Mouse (Mus musculus): ENCODE measurements around the gene 1700003E16Rik. TPM values are rescaled to one million over a fixed set of nuclear protein-coding genes. Genes with fewer than 3 reads are reported as not detected.

The 1700003E16Rik gene
- total RNA-seq (2021), result 10 to 100 TPM; 33.9 to 35.7 TPM
- long read RNA-seq, experiment 1, transcript 1700003E16Rik-202 (2 exons, 2,070 nt), result major isoform, 25 of 57 reads
- long read RNA-seq, experiment 1, transcript 1700003E16Rik-201 (4 exons, 2,020 nt), result minor isoform, 7 of 57 reads
- long read RNA-seq, experiment 1, partial matches to known transcripts, result 7 of 57 reads
- long read RNA-seq, experiment 1, other reads (novel, unspliced or antisense), result 18 of 57 reads
- long read RNA-seq, experiment 2, transcript 1700003E16Rik-202 (2 exons, 2,070 nt), result major isoform, 18 of 30 reads
- long read RNA-seq, experiment 2, partial matches to known transcripts, result 5 of 30 reads
- long read RNA-seq, experiment 2, other reads (novel, unspliced or antisense), result 5 of 30 reads

- peak; percentile 74 to 83 for DNase-seq (ENCODE audit: low spot score in 2 of 2)
Measured at GRCm38 (mm10) chr6:83156259-83156684, at the start of gene 1700003E16Rik, which contains the start of gene Wdr54. TSS of gene 1700003E16Rik (plus strand) at chr6:83156404. TSS of gene Wdr54 (minus strand) at chr6:83156397.

DNA sequence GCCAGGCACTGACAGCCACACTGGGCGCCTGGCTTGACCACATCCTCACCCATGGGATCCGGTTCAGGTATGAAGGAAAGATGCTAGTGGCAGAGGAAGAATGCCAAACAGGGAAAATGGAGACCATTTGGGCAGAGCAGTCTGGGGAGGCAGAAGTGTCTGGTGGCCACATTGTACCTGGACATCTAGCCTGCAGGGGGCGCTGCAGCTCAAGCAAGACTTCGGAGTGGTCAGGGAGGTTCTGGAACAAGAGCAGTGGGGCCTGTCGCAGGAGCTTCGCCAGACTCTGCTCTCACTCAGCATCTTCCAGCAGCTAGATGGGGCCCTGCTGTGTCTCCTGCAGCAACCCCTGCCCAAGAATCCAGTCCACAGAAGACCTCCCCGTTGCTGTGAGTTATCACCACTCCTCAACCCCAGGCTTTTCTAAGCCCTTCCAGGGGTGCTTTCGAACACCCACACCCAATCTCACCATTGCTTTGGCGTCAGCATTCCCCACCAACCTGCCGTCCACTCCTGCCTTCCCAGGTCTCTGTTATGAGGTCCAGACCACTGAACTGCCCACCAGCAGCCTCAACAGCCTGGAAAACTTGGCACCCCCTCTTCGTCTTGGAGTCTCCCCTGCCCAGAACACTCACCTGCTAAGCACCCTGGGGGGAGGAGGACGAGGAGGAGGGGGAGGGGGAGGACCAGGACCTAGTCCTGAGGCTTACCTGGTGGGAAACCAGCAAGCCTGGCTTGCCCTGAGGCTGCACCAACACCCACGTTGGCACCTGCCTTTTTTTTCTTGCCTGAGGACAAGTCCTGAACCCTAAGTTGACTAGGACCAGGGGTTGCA is 48.4 kb upstream of the 1700003E16Rik start:
- peak; percentile 72 to 77 for DNase-seq (ENCODE audit: low spot score in 2 of 2)

DNA sequence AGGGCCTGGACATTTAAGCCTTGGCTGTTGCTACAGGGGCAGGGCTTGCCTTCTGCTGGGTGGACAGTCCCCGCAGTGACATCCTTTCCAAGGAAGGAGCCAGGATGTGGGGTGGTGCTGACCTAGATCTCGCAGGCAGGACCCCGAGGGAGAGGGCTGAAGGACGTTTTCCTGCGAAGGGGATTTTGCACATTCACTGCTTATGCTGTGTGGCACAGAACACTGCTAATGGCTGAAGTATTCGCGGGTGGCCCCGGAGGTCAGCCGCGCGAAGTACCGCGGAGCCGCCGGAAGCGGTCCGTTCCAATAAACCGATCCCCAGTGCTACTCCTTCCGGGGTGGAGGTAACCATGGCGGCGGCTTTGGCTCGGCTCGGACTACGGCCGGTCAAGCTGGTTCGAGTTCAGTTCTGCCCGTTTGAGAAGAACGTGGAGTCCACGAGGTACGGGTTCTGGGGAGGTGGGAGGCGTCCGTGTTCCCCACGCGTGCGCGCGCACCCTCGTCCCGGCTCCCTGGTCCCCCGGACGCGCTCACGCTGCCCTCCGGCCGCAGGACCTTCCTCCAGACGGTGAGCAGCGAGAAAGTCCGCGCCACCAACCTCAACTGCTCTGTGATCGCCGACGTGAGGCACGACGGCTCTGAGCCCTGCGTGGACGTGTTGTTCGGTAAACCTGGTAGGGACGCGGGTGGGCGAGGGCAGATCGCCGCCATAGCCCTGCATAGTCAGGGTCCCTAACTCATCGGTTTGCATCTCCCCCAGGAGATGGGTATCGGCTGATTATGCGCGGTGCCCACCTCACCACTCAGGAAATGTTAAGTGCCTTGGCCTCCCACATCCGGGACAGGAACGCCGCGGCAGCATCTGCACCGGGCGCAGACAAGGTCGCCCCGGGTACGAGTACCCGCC is 47.2 kb upstream of the 1700003E16Rik start, which contains the start of gene Mrpl53:
Gene Mrpl53 (plus strand): TSS at position 279 of the 907 bp plus-strand sequence.
- DNase-seq (ENCODE audit: low spot score in 2 of 2), result peak; percentile 79 to 81

DNA sequence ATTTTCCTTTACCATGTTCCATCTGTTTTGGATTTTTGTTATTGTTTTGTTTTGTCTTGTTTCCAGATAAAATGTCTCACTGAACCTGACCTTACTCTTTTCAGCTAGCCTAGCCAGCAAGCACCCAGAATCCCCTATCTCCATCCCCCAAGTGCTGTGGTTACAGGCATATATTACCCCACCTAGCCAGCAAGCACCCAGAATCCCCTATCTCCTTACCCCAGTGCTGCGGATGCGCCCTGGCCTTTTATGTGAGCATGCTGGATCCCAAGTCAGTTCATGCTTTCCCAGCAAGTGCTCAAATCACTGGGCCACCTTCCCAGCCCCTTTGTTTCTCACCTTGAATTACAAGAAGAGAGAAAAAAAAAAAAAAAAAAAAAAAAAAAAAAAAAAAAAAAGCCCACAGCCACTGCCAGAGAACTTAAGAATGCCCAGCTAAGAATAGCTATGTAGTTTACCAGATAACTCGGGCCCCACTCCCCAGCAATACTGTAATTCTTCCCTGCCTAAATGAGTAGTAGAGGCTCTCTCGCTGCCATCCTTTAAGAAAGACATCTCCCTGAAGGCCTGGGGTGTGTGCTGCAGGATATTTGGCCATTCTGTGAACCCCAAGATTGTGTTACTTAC is 44.6 kb upstream of the 1700003E16Rik start:
- DNase-seq (ENCODE audit: low spot score in 2 of 2), result no peak

DNA sequence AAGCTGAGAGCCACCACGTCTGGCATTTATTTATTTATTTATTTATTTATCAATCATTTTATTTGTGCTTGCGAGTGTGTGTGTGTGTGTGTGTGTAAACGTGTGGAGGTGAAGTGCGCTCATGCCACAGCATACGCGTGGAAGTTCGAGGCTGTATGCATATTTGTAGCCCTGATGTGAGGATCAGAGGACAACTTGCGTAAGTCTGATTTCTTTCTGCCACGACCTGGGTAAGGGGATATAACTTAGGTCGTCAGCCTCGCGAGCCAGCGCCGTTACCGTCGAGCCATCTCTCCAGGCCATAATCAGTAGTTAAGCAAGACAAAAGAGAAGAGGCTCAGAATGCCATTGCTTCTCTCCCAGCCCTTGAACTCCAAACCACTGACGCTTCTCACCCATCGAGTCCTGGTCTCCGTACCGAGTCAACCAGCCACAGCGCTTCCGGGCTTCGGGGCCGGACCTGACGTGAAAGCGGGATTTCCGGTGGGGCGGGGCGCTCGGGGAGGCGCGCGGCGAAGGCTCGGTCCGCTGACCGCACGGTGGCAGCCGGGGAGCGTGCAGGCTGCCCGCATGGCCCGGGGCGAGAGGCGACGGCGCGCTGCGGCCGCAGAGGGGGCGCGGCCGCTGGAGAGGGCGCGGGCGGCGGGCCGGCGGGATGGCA is 41.1 kb upstream of the 1700003E16Rik start, which contains the start of gene Mogs:
Gene Mogs (plus strand): TSS at position 486 of the 661 bp plus-strand sequence.
- DNase-seq (ENCODE audit: low spot score in 2 of 2), result peak; percentile 95

- no peak for DNase-seq (ENCODE audit: low spot score in 2 of 2)
Measured at GRCm38 (mm10) chr6:83115682-83116372, 40.4 kb upstream of the 1700003E16Rik start.

DNA sequence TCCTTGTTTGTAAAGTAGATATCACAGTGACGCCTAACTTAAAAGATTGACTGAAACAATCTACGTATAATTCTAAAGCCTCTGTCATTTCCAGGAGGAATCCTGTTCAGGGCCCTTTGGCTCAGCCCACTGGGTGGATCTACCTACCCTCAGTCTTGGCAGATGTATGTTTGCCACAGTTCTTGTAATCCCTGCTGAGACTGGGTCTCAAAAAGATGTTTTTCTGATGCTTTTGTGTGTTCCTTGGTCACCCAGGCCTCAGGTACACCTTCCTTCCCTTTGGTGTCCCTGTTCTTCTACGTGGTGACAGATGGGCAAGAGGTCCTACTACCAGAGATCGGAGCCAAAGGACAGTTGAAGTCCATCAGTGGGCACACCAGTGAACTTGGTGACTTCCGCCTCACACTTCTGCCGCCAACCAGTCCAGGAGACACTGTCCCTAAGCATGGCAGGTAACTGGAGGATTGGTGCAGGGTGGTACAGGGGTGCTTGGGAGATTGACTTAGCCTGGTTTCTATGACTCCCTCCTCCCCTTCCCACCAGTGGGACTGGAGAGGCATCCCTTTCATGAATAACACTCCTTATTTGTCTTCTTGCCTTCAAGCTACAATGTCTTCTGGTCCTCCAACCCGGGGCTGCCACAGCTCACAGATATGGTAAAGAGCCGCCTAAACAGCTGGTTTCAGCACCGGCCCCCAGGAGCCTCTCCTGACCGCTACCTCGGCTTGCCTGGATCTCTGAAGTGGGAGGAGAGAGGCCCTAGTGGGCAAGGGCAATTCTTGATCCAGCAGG is 39.6 kb upstream of the 1700003E16Rik start:
- DNase-seq (ENCODE audit: low spot score in 2 of 2), result no peak

DNA sequence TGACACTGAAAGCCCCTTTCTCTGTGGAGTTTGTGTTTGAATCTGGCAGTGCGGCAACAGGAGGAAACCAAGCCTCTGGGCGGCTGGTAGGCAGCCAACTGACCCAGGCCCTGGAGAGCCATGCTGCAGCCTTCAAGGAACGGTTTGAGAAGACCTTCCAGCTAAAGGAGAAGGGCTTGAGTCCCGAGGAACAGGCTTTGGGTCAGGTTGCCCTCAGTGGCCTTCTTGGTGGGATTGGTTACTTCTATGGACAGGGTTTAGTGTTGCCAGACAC is 39.1 kb upstream of the 1700003E16Rik start:
- DNase-seq (ENCODE audit: low spot score in 2 of 2), result no peak

- DNase-seq (ENCODE audit: low spot score in 2 of 2), result no peak
Measured at GRCm38 (mm10) chr6:83117616-83118015, 38.6 kb upstream of the 1700003E16Rik start.

GRCm38 (mm10) chr6:83118369-83118768 is 37.8 kb upstream of the 1700003E16Rik start:
- DNase-seq (ENCODE audit: low spot score in 2 of 2), result no peak

GRCm38 (mm10) chr6:83118825-83119733 is 37.1 kb upstream of the 1700003E16Rik start:
- no peak for DNase-seq (ENCODE audit: low spot score in 2 of 2)

DNA sequence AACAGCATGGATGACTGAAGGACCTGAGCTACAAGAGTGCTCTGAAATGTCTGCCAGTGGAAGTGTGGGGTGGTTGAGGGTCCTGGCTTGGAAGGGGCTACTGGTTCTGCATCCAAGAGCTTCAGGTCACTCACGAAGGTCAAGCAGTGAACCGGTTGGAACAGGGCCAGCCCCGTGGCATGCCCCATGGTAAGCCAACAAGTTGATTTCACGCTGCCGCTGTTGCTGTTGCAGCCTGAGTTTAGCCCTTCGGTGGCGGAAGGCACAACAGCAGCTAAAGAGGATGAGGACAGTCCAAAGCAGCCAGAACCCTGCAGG is 36.5 kb upstream of the 1700003E16Rik start:
- no peak for DNase-seq (ENCODE audit: low spot score in 2 of 2)

- peak; percentile 91 to 96 for DNase-seq (ENCODE audit: low spot score in 2 of 2)
Measured at GRCm38 (mm10) chr6:83120930-83121862, 35.0 kb upstream of the 1700003E16Rik start, which contains the start of gene Wbp1. TSS of gene Wbp1 (minus strand) at chr6:83121559.

DNA sequence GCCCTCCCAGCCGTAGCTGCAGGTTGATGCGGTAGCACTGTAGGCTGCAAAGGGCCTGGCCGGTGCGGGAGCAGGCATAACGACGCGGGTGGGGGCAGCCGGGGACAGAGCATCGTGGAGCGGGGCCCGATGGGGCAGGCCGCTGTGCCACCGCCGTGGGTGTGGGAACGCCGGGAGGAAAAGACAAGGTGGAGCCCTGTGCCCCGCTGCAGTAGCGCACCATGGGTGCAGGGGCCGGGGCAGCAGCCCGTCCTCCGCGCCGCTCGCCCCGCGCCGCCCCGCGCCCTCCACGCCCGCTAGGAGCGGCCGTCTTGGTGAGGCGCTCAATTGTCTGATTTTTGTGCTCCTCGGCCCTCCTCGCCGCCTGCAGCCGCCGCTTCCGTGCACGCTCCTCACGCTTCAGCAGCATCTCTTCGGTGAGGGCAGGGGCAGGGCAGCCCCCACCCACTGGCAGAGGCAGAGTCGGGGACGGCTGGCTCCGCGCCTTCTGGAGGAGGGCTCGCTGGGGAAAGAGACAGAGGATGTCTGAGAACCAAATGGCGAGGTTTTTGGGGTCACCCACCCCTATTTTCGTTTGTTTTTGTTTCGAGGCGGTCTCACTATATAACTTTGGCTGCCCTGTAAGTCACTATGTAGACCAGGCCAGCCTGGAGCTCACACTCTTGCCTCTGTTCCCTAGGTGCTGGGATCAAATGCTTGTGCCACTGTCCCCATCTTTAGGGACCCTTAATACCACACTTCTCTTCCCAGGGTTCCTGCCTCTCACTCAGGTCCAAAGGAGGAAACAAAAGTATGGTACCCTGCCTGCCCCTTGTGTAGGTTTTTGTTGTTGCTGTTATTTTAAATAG is 34.1 kb upstream of the 1700003E16Rik start:
- DNase-seq (ENCODE audit: low spot score in 2 of 2), result peak in 1 of 2 experiments; percentile 11

DNA sequence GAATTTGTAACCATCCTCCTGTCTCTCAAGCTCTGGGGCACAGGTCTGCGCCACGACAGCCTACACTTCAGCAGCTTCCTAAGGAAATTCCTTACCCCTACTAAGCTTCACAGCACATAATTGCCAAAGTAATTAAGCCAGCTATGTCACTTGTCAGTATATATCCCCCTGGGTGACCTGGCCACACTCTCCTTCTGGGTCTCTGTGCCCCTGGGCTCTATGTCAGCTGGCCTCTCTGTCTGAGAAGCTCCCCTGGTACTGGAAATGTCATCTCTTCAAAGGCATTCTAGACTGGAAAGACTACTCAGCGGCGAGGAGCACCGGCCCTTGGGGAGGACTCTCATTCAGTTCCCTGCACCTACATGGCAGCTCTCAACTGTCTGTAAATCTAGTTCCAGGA is 33.2 kb upstream of the 1700003E16Rik start:
- DNase-seq (ENCODE audit: low spot score in 2 of 2), result no peak
